7 mouse cellular contexts compared by ENCODE assay signal in genomic region chr1:33757033-33757413, GRCm38 (mm10). TPM values are rescaled to one million over a fixed set of nuclear protein-coding genes. Genes with fewer than 3 reads are reported as not detected.
DNase-seq lines count a peak whose midpoint lies in the region; ATAC-seq and TF ChIP-seq lines count a peak whose summit lies in the region.

No protein-coding gene starts in this region.

- peak overlapping the region; percentile 93 for H3K4me2 ChIP-seq in heart, postnatal 0 days (ENCODE audit: low read depth, low read length)

- no peaks in the 10 kb centered on the region for H3K9me3 ChIP-seq in heart, postnatal 0 days (replicated peaks; ENCODE audit: control insufficient read depth, low read length)

- peak; percentile 32 for DNase-seq in thymus, postnatal 0 days (ENCODE audit: low spot score)
- no peak for DNase-seq in thymus, postnatal 10 days (ENCODE audit: low spot score in 2 of 2)
- peak; percentile 34 to 42 for DNase-seq in cerebellum, postnatal 10 days
- no peak for DNase-seq in heart, postnatal 0 days (ENCODE audit: low spot score)
- DNase-seq in liver, result peak; percentile 41
- DNase-seq in layer of hippocampus, postnatal 10 days (ENCODE audit: low spot score in 2 of 2), result no peak

- H3K36me3 ChIP-seq in heart, postnatal 0 days (replicated peaks; ENCODE audit: control insufficient read depth, insufficient read depth, low read length), result 0 out of 2 replicates have a peak, but pooled peaks cover 2% of the 10 kb centered on the region
- no peaks in the 10 kb centered on the region for H3K36me3 ChIP-seq in small intestine, adult 2 months (ENCODE audit: control insufficient read depth, insufficient read depth, low read length)

- ATAC-seq in heart, postnatal 0 days (ENCODE audit: insufficient read depth, low read depth), result peak; percentile 15; the same call in 1 of the 2 replicates

- peaks cover 3% of the 10 kb centered on the region; the same call in 1 of the 2 replicates for H3K4me1 ChIP-seq in heart, postnatal 0 days (ENCODE audit: control insufficient read depth, insufficient read depth)
- peaks cover 2% of the 10 kb centered on the region; the same call in 1 of the 2 replicates for H3K4me1 ChIP-seq in small intestine, adult 2 months (ENCODE audit: control insufficient read depth, insufficient read depth, insufficient read length, low read length)

- H3K9ac ChIP-seq in heart, postnatal 0 days (replicated peaks; ENCODE audit: low read depth, low read length), result peak overlapping the region; percentile 79

- peak overlapping the region; percentile 73 for H3K4me3 ChIP-seq in heart, postnatal 0 days (ENCODE audit: low read depth, low read length)
- H3K4me3 ChIP-seq in small intestine, adult 2 months (ENCODE audit: low read depth, low read length), result peak overlapping the region; percentile 80

- no peak for TF ChIP-seq EP300 in heart, postnatal 0 days (IDR thresholded peaks at IDR 0.05; ENCODE audit: low read depth)

- no peak for TF ChIP-seq POLR2A in small intestine, adult 2 months (IDR thresholded peaks at IDR 0.05; ENCODE audit: low read depth, low read length)

- H3K27me3 ChIP-seq in heart, postnatal 0 days (ENCODE audit: control insufficient read depth, insufficient read depth, low read length), result no peaks in the 10 kb centered on the region
- H3K27me3 ChIP-seq in small intestine, adult 2 months (ENCODE audit: control insufficient read depth, insufficient read depth, low read length), result no peaks in the 10 kb centered on the region

- peak overlapping the region; percentile 81 for H3K27ac ChIP-seq in heart, postnatal 0 days (ENCODE audit: low read depth)
- H3K27ac ChIP-seq in small intestine, adult 2 months (ENCODE audit: insufficient read depth, low read depth, low read length), result no peak overlapping the region

- TF ChIP-seq CTCF in heart, postnatal 0 days (IDR thresholded peaks at IDR 0.05; ENCODE audit: low read depth), result no peak
- no peak for TF ChIP-seq CTCF in small intestine, adult 2 months (IDR thresholded peaks at IDR 0.05; ENCODE audit: extremely low read depth, insufficient read length, insufficient replicate concordance, low read depth, low read length)

- WGBS in heart, postnatal 0 days, result under 1% methylated on average over 14 of the region's 14 CpGs
- 2% methylated on average over 14 of the region's 14 CpGs for WGBS in small intestine, adult 2 months

RNA-seq across cellular contexts. Expression of gene Bag2, which starts 0.6 kb away (rescaled TPM):
- 15.7 and 17.8 TPM in 2 replicates for polyA plus RNA-seq in thymus, postnatal 0 days (2015; fragmentation: Nextera tagmentation; extraction: Ambion mirVana)
- total RNA-seq in heart, postnatal 0 days (2014; rRNA removed; ENCODE audit: low replicate concordance), result 62.5 and 76.3 TPM in 2 replicates
- polyA plus RNA-seq in heart, postnatal 0 days (2015; fragmentation: Nextera tagmentation; extraction: Ambion mirVana), result 67.0 and 77.9 TPM in 2 replicates
- polyA plus RNA-seq in small intestine, adult 2 months (2012; rRNA removed), result 5.6 and 9.6 TPM in 2 replicates
- total RNA-seq in layer of hippocampus, postnatal 10 days (2021), result 10 to 100 TPM; 16.6 to 20.9 TPM

RNA-seq across cellular contexts. Expression of gene Rab23, which starts 37.3 kb away (rescaled TPM):
- polyA plus RNA-seq in thymus, postnatal 0 days (2015; fragmentation: Nextera tagmentation; extraction: Ambion mirVana), result 7.8 and 9.6 TPM in 2 replicates
- total RNA-seq in heart, postnatal 0 days (2014; rRNA removed; ENCODE audit: low replicate concordance), result 1.0 and 1.9 TPM in 2 replicates
- 8.9 and 9.0 TPM in 2 replicates for polyA plus RNA-seq in heart, postnatal 0 days (2015; fragmentation: Nextera tagmentation; extraction: Ambion mirVana)
- polyA plus RNA-seq in small intestine, adult 2 months (2012; rRNA removed), result 3.9 and 4.6 TPM in 2 replicates
- 10 to 100 TPM; 27.7 to 34.2 TPM for total RNA-seq in layer of hippocampus, postnatal 10 days (2021)

RNA-seq across cellular contexts. Expression of gene Zfp451, which starts 57.4 kb away (rescaled TPM):
- 17.3 and 18.6 TPM in 2 replicates for polyA plus RNA-seq in thymus, postnatal 0 days (2015; fragmentation: Nextera tagmentation; extraction: Ambion mirVana)
- total RNA-seq in heart, postnatal 0 days (2014; rRNA removed; ENCODE audit: low replicate concordance), result 12.1 and 17.0 TPM in 2 replicates
- 8.1 and 8.4 TPM in 2 replicates for polyA plus RNA-seq in heart, postnatal 0 days (2015; fragmentation: Nextera tagmentation; extraction: Ambion mirVana)
- 1.4 TPM in 2 replicates for polyA plus RNA-seq in small intestine, adult 2 months (2012; rRNA removed)
- 10 to 100 TPM; 53.5 to 64.3 TPM for total RNA-seq in layer of hippocampus, postnatal 10 days (2021)

Comparison
In these comparisons a context has a peak if more than half of its experiments do, and no peak if none do; other contexts are left out.
1. DNase-seq: peak in thymus, postnatal 0 days (single experiment), cerebellum, postnatal 10 days (2 of 2) and liver (single experiment); none in thymus, postnatal 10 days (0 of 2), heart, postnatal 0 days (single experiment) and layer of hippocampus, postnatal 10 days (0 of 2).